Mouse (Mus musculus) heart, postnatal 10 days (tissue): Measurements from ENCODE around the gene Gm5483. TPM values are rescaled to one million over a fixed set of nuclear protein-coding genes. Genes with fewer than 3 reads are reported as not detected.
"Not testable (repeated sequence)": the region's sequence is repeated elsewhere in the genome, so short reads cannot be mapped to it uniquely, and the experiment has no call there.

Experiments used
- DNase-seq, 2 experiments: peaks; one replicate each; pipeline ENCODE4 v3.0.0; 2021
- intact Hi-C: fragments of 180-260 bp; cut with DNase I; formaldehyde crosslinking; loops from one replicate; pipeline ENCODE4 v1.15.1; 2025
- total RNA-seq, 2 experiments: library from RNA; stranded (reverse); gene quantifications; 2 replicates each; pipeline ENCODE4 v1.2.3; 2021

The Gm5483 gene
- 1 to 10 TPM; 1.3 to 1.6 TPM for total RNA-seq

- DNase-seq, intact Hi-C loops: not testable (repeated sequence)
Measured at GRCm38 (mm10) chr16:36183912-36184311, at the start of gene Gm5483. TSS of gene Gm5483 (plus strand) at chr16:36184212.

- intact Hi-C loops: no loop called here
- no peak for DNase-seq
Measured at GRCm38 (mm10) chr16:36138201-36138600, 45.8 kb upstream of the Gm5483 start.

- no peak for DNase-seq
- intact Hi-C loops: no loop called here
Measured at GRCm38 (mm10) chr16:36156402-36156975, 27.5 kb upstream of the Gm5483 start, which contains the start of gene Stfa2l1. TSS of gene Stfa2l1 (plus strand) at chr16:36156811.

- DNase-seq, intact Hi-C loops: not testable (repeated sequence)
Measured at GRCm38 (mm10) chr16:36167841-36168240, 16.2 kb upstream of the Gm5483 start.

GRCm38 (mm10) chr16:36176108-36176507 lies 7.9 kb upstream of the Gm5483 start:
- DNase-seq: no peak
- intact Hi-C loops: no loop called here

GRCm38 (mm10) chr16:36179910-36180309 lies 4.1 kb upstream of the Gm5483 start:
- intact Hi-C loops: no loop called here
- no peak for DNase-seq

GRCm38 (mm10) chr16:36199226-36199625 lies 15.2 kb downstream of the Gm5483 start:
- no peak for DNase-seq
- intact Hi-C loops: no loop called here

- no peak for DNase-seq
- intact Hi-C loops: no loop called here
Measured at GRCm38 (mm10) chr16:36203846-36204245, 19.8 kb downstream of the Gm5483 start.

- DNase-seq, intact Hi-C loops: not testable (repeated sequence)
Measured at GRCm38 (mm10) chr16:36205684-36206083, 21.7 kb downstream of the Gm5483 start.

GRCm38 (mm10) chr16:36209967-36210453 lies 26.0 kb downstream of the Gm5483 start, which contains the start of gene Gm5416:
TSS of gene Gm5416 (plus strand) at chr16:36210403.
- no peak for DNase-seq
- intact Hi-C loops: no loop called here

- intact Hi-C loops, DNase-seq: not testable (repeated sequence)
Measured at GRCm38 (mm10) chr16:36221168-36221567, 37.2 kb downstream of the Gm5483 start, which contains the start of gene 2010005H15Rik. TSS of gene 2010005H15Rik (plus strand) at chr16:36221468.

Other genes starting within 250 kb of the Gm5483 start
- gene Parp9, start 245.7 kb upstream of the Gm5483 start, total RNA-seq: 10 to 100 TPM; 11.1 to 14.4 TPM
- 10 to 100 TPM in 1 of 2 experiments, 1 to 10 TPM in 1; 9.3 to 12.7 TPM for gene Dtx3l, start 245.1 kb upstream of the Gm5483 start, total RNA-seq
- gene Kpna1, start 205.5 kb upstream of the Gm5483 start, total RNA-seq: 100 to 1,000 TPM in 1 of 2 experiments, 10 to 100 TPM in 1; 96.9 to 104 TPM
- 1 to 10 TPM; 4.4 to 5.6 TPM for gene Wdr5b, start 143.0 kb upstream of the Gm5483 start, total RNA-seq
- 100 to 1,000 TPM; 205 to 214 TPM for gene Fam162a, start 112.6 kb upstream of the Gm5483 start, total RNA-seq
- gene Ccdc58, start 112.5 kb upstream of the Gm5483 start, total RNA-seq: 10 to 100 TPM; 41.8 to 42.6 TPM
- not detected for gene Csta1, start 53.0 kb upstream of the Gm5483 start, total RNA-seq
- gene Stfa2l1, start 27.4 kb upstream of the Gm5483 start, total RNA-seq: 1 to 10 TPM; 1.5 TPM
- gene Gm5416, start 26.2 kb downstream of the Gm5483 start, total RNA-seq: not detected
- gene 2010005H15Rik, start 37.3 kb downstream of the Gm5483 start, total RNA-seq: not detected
- gene Stfa1, start 92.7 kb downstream of the Gm5483 start, total RNA-seq: 1 to 10 TPM; 1.3 to 2.9 TPM
- not detected for gene BC117090, start 150.1 kb downstream of the Gm5483 start, total RNA-seq
- 1 to 10 TPM in 1 of 2 experiments, not detected in 1; 1.7 TPM for gene BC100530, start 183.5 kb downstream of the Gm5483 start, total RNA-seq
- gene Stfa2, start 224.2 kb downstream of the Gm5483 start, total RNA-seq: under 1 TPM in 1 of 2 experiments, not detected in 1; 0.84 TPM